Mouse (Mus musculus): Measurements from ENCODE around the gene Rab33b. TPM values are rescaled to one million over a fixed set of nuclear protein-coding genes. Genes with fewer than 3 reads are reported as not detected.

Gene Rab33b
- total and polyA plus RNA-seq, 2 experiments, result 4.7 to 7.3 TPM

GRCm38 (mm10) chr3:51490088-51490753 is 6.5 kb downstream of the Rab33b start:
- DNase-seq (ENCODE audit: extremely low read depth, low read depth, low spot score), result no peak
- no peak for TF ChIP-seq POLR2A (IDR thresholded peaks at IDR 0.05; ENCODE audit: extremely low read depth, insufficient read depth, low read length)
- no peak for TF ChIP-seq CTCF (IDR thresholded peaks at IDR 0.05; ENCODE audit: low read depth, low read length)
- Histone ChIP-seq H3K9ac (ENCODE audit: low read depth, low read length) (no peak overlapping the region), H3K27me3 (ENCODE audit: control insufficient read depth, insufficient read depth, low read length) (no peaks in the 10 kb centered on the region), H3K79me2 (ENCODE audit: control insufficient read depth, insufficient read depth, low read length) (peaks cover 4% of the 10 kb centered on the region; the same call in 1 of the 2 replicates), H3K4me1 (ENCODE audit: control insufficient read depth, insufficient read depth, low read length) (no peaks in the 10 kb centered on the region), H3K4me3 (ENCODE audit: insufficient read depth, low read depth, low read length) (no peak overlapping the region), H3K27ac (replicated peaks; ENCODE audit: insufficient read depth, low read depth, low read length) (no peak overlapping the region), H3K36me3 (ENCODE audit: control insufficient read depth, insufficient read depth, low read length) (peaks cover 8% of the 10 kb centered on the region; the same call in 1 of the 2 replicates)
- WGBS, result 91% methylated on average over 7 of the region's 7 CpGs

DNA sequence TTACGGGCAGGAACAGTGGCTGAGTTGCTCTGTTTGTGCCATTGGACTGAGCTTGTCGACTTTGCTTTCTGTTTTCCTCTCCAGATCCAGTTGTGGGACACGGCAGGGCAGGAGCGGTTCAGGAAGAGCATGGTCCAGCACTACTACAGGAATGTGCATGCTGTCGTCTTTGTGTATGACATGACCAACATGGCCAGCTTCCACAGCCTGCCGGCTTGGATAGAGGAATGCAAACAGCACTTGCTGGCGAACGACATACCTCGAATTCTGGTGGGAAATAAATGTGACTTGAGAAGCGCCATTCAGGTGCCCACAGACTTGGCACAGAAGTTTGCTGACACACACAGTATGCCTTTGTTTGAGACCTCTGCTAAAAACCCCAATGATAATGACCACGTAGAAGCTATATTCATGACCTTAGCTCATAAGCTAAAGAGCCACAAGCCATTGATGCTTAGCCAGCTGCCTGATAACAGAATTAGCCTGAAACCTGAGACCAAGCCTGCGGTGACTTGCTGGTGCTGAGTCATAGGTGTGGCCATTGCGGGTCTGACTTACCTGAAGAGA is 9.6 kb downstream of the Rab33b start:
- no peaks in the 10 kb centered on the region; the same call in 1 of the 2 replicates for H3K79me2 ChIP-seq (ENCODE audit: control insufficient read depth, insufficient read depth, low read length)
- TF ChIP-seq CTCF (IDR thresholded peaks at IDR 0.05; ENCODE audit: low read depth, low read length), result no peak
- TF ChIP-seq POLR2A (IDR thresholded peaks at IDR 0.05; ENCODE audit: extremely low read depth, insufficient read depth, low read length), result no peak
- no peaks in the 10 kb centered on the region for H3K4me1 ChIP-seq (ENCODE audit: control insufficient read depth, insufficient read depth, low read length)
- no peak overlapping the region for H3K27ac ChIP-seq (replicated peaks; ENCODE audit: insufficient read depth, low read depth, low read length)
- DNase-seq (ENCODE audit: extremely low read depth, low read depth, low spot score), result no peak
- no peak overlapping the region for H3K4me3 ChIP-seq (ENCODE audit: insufficient read depth, low read depth, low read length)
- no peaks in the 10 kb centered on the region for H3K27me3 ChIP-seq (ENCODE audit: control insufficient read depth, insufficient read depth, low read length)
- H3K9ac ChIP-seq (ENCODE audit: low read depth, low read length), result no peak overlapping the region
- 84% methylated on average over 13 of the region's 13 CpGs for WGBS
- H3K36me3 ChIP-seq (ENCODE audit: control insufficient read depth, insufficient read depth, low read length), result peaks cover 8% of the 10 kb centered on the region; the same call in 1 of the 2 replicates

DNA sequence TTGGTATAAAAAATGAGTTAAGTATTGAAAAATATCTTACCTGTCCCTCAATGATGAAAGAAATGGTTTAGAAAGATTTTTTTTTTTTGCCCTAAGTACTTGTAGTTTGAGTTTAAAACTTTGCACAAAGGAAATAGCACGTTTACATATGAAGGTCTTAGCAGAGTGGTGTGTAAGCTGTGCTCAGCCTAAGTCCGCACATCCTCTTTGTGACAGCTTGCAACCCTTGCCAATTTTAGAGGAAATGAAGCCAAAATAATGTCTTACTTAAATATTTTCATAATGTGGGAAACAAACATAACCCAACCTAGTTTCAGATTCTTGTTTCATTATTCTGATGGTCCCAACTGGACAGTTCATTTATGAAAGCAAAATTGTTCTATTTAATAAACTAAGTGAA is 10.7 kb downstream of the Rab33b start:
- Histone ChIP-seq H3K9ac (ENCODE audit: low read depth, low read length) (no peak overlapping the region), H3K27ac (replicated peaks; ENCODE audit: insufficient read depth, low read depth, low read length) (no peak overlapping the region), H3K79me2 (ENCODE audit: control insufficient read depth, insufficient read depth, low read length) (no peaks in the 10 kb centered on the region), H3K36me3 (ENCODE audit: control insufficient read depth, insufficient read depth, low read length) (peaks cover 8% of the 10 kb centered on the region; the same call in 1 of the 2 replicates), H3K4me1 (ENCODE audit: control insufficient read depth, insufficient read depth, low read length) (no peaks in the 10 kb centered on the region), H3K4me3 (ENCODE audit: insufficient read depth, low read depth, low read length) (no peak overlapping the region), H3K27me3 (ENCODE audit: control insufficient read depth, insufficient read depth, low read length) (no peaks in the 10 kb centered on the region)
- WGBS, result 59% methylated on average over 2 of the region's 2 CpGs
- DNase-seq (ENCODE audit: extremely low read depth, low read depth, low spot score), result peak; percentile 12
- TF ChIP-seq POLR2A (IDR thresholded peaks at IDR 0.05; ENCODE audit: extremely low read depth, insufficient read depth, low read length), result no peak
- no peak for TF ChIP-seq CTCF (IDR thresholded peaks at IDR 0.05; ENCODE audit: low read depth, low read length)

DNA sequence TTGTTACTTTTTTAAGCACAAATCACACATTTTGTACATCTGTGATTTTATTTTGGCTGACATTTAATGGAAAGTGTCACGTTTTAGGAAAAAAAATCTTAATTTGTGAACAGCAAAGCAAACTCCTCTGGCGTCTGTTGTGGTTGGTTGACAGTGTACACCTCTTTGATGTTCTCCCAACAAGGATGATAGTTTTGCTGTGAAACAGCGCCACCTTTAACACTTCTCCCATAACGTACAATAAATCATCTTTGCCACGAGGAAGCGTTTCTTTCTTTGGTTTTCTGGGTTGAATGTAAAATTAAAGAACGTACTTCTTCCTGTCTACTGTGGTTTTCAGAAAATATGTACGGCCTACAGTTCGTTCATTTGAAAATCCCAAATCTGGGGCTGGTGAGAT is 11.9 kb downstream of the Rab33b start:
- no peak overlapping the region for H3K9ac ChIP-seq (ENCODE audit: low read depth, low read length)
- no peak overlapping the region for H3K4me3 ChIP-seq (ENCODE audit: insufficient read depth, low read depth, low read length)
- WGBS, result 95% methylated on average over 9 of the region's 9 CpGs
- no peak for TF ChIP-seq POLR2A (IDR thresholded peaks at IDR 0.05; ENCODE audit: extremely low read depth, insufficient read depth, low read length)
- no peak for TF ChIP-seq CTCF (IDR thresholded peaks at IDR 0.05; ENCODE audit: low read depth, low read length)
- no peak overlapping the region for H3K27ac ChIP-seq (replicated peaks; ENCODE audit: insufficient read depth, low read depth, low read length)
- H3K4me1 ChIP-seq (ENCODE audit: control insufficient read depth, insufficient read depth, low read length), result no peaks in the 10 kb centered on the region
- no peaks in the 10 kb centered on the region for H3K79me2 ChIP-seq (ENCODE audit: control insufficient read depth, insufficient read depth, low read length)
- H3K27me3 ChIP-seq (ENCODE audit: control insufficient read depth, insufficient read depth, low read length), result no peaks in the 10 kb centered on the region
- H3K36me3 ChIP-seq (ENCODE audit: control insufficient read depth, insufficient read depth, low read length), result peaks cover 8% of the 10 kb centered on the region; the same call in 1 of the 2 replicates
- no peak for DNase-seq (ENCODE audit: extremely low read depth, low read depth, low spot score)

- Histone ChIP-seq H3K4me1 (ENCODE audit: control insufficient read depth, insufficient read depth, low read length) (no peaks in the 10 kb centered on the region), H3K9ac (ENCODE audit: low read depth, low read length) (no peak overlapping the region), H3K79me2 (ENCODE audit: control insufficient read depth, insufficient read depth, low read length) (no peaks in the 10 kb centered on the region), H3K27ac (replicated peaks; ENCODE audit: insufficient read depth, low read depth, low read length) (no peak overlapping the region), H3K27me3 (ENCODE audit: control insufficient read depth, insufficient read depth, low read length) (no peaks in the 10 kb centered on the region), H3K4me3 (ENCODE audit: insufficient read depth, low read depth, low read length) (no peak overlapping the region), H3K36me3 (ENCODE audit: control insufficient read depth, insufficient read depth, low read length) (peaks cover 8% of the 10 kb centered on the region; the same call in 1 of the 2 replicates)
- 100% methylated on average over 1 of the region's 1 CpGs for WGBS
- no peak for DNase-seq (ENCODE audit: extremely low read depth, low read depth, low spot score)
- TF ChIP-seq POLR2A (IDR thresholded peaks at IDR 0.05; ENCODE audit: extremely low read depth, insufficient read depth, low read length) (no peak), CTCF (IDR thresholded peaks at IDR 0.05; ENCODE audit: low read depth, low read length) (no peak)
Observed at GRCm38 (mm10) chr3:51497978-51498377, 14.3 kb downstream of the Rab33b start.

GRCm38 (mm10) chr3:51498659-51499058 is 14.9 kb downstream of the Rab33b start:
- DNase-seq (ENCODE audit: extremely low read depth, low read depth, low spot score), result no peak
- no peaks in the 10 kb centered on the region for H3K27me3 ChIP-seq (ENCODE audit: control insufficient read depth, insufficient read depth, low read length)
- TF ChIP-seq POLR2A (IDR thresholded peaks at IDR 0.05; ENCODE audit: extremely low read depth, insufficient read depth, low read length) (no peak), CTCF (IDR thresholded peaks at IDR 0.05; ENCODE audit: low read depth, low read length) (no peak)
- no peak overlapping the region for H3K27ac ChIP-seq (replicated peaks; ENCODE audit: insufficient read depth, low read depth, low read length)
- H3K79me2 ChIP-seq (ENCODE audit: control insufficient read depth, insufficient read depth, low read length), result no peaks in the 10 kb centered on the region
- H3K9ac ChIP-seq (ENCODE audit: low read depth, low read length), result no peak overlapping the region
- H3K4me1 ChIP-seq (ENCODE audit: control insufficient read depth, insufficient read depth, low read length), result no peaks in the 10 kb centered on the region
- WGBS, result 67% methylated on average over 5 of the region's 5 CpGs
- H3K36me3 ChIP-seq (ENCODE audit: control insufficient read depth, insufficient read depth, low read length), result peaks cover 3% of the 10 kb centered on the region; the same call in 1 of the 2 replicates
- no peak overlapping the region for H3K4me3 ChIP-seq (ENCODE audit: insufficient read depth, low read depth, low read length)

Measured in liver, adult 2 months (tissue).